ENCODE assay signal across 1 mouse cellular context in the genomic region with DNA sequence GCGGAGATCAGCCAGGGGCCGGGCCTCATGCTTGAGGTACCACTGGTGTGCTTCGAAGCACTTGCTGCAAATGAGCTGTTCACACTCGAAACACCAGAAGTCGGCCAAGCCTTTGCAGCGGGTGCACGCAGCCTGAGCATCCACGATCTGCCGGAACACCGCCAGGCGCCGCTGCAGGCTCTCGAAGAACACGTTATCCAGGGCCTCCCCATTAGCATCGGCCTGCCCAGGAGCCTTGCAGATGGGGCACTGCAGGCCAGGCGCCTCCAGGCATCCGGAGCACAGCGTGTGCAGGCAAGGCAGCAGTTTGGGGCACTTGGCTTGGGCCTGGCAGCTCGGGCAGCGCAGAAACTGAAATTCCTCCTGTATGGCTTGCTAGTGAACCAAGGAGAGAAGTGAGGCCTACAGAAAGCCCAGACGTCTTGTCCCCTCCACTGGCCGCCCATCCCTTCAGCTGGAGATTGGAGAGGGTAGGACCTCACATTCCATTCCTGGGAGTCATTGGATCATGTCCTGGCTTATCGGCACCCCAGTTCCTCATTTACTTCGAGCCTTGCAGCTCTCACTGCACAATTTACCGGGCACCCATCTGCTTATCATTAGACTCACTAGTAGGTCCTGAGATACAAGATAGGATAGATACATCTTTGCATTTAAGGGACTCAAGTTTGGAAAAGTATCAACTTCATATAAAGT.
A peak's percentile ranks its signal among the peaks of the same experiment; 100 is the strongest.
TF ChIP-seq lines count a peak whose summit lies in the region.

No protein-coding gene starts in this region.

TF ChIP-seq in MEL, 35 proteins besides CTCF, POLR2A, EP300 and RAD21 (continued from another document):
- TF ChIP-seq ZNF384 (IDR thresholded peaks at IDR 0.05; ENCODE audit: low read depth, low read length): peak; percentile 10; the same call in 1 of the 2 replicates
- peak; percentile 47; the same call in 1 of the 2 replicates for TF ChIP-seq MAX (IDR thresholded peaks at IDR 0.05; ENCODE audit: low read length)
- peak; percentile 61; the same call in 1 of the 2 replicates for TF ChIP-seq MXI1 (IDR thresholded peaks at IDR 0.05; ENCODE audit: low read depth, low read length)
- peak; percentile 76 for TF ChIP-seq TCF12 (IDR thresholded peaks at IDR 0.05; ENCODE audit: low read depth, low read length)
- no peak for TF ChIP-seq GABPA (IDR thresholded peaks at IDR 0.05; ENCODE audit: low read depth, low read length)
- TF ChIP-seq MYB (IDR thresholded peaks at IDR 0.05; ENCODE audit: low read depth, low read length): no peak
- 0 out of 2 replicates have a peak, but pooled peaks have one; percentile 11 for TF ChIP-seq NRF1 (IDR thresholded peaks at IDR 0.05; ENCODE audit: insufficient read depth, low read depth, low read length, poor library complexity, severe bottlenecking)
- no peak for TF ChIP-seq BHLHE40 (IDR thresholded peaks at IDR 0.05; ENCODE audit: borderline replicate concordance, low read depth, low read length)
- TF ChIP-seq ZMIZ1 (IDR thresholded peaks at IDR 0.05; ENCODE audit: low read depth, low read length): 0 out of 2 replicates have a peak, but pooled peaks have one; percentile 35
- peak; percentile 92 for TF ChIP-seq GATA1 (IDR thresholded peaks at IDR 0.05; ENCODE audit: low read depth, low read length)
- no peak for TF ChIP-seq CHD2 (IDR thresholded peaks at IDR 0.05; ENCODE audit: low read length)
